Mouse (Mus musculus) forebrain, embryonic 10.5 days (tissue): ENCODE data around the gene Dapk2. TPM values are rescaled to one million over a fixed set of nuclear protein-coding genes. Genes with fewer than 3 reads are reported as not detected.

Source experiments
- DNase-seq: peaks from one replicate; pipeline ENCODE4 v3.0.0-alpha.2; 2017; ENCODE audit warnings: low spot score; ENCODE audit errors: extremely low spot score
- H3K27ac ChIP-seq: fragments of 300-500 bp; sonication (generic); 2 replicates; pipeline ENCODE4 v1.5.1; 2016; ENCODE audit warnings: mild to moderate bottlenecking
- H3K27me3 ChIP-seq: fragments of 300-500 bp; sonication (generic); 2 replicates; pipeline ENCODE4 v1.6.1; 2016; ENCODE audit warnings: mild to moderate bottlenecking; ENCODE audit not compliant: poor library complexity, severe bottlenecking
- H3K36me3 ChIP-seq: fragments of 300-500 bp; sonication (generic); replicated peaks from 2 replicates; pipeline ENCODE4 v1.6.1; 2016; ENCODE audit warnings: mild to moderate bottlenecking, moderate library complexity
- H3K4me1 ChIP-seq: fragments of 300-500 bp; sonication (generic); 2 replicates; pipeline ENCODE4 v1.6.1; 2016
- H3K4me3 ChIP-seq: fragments of 300-500 bp; sonication (generic); 2 replicates; pipeline ENCODE4 v1.5.1; 2016; ENCODE audit warnings: mild to moderate bottlenecking, moderate library complexity
- H3K9me3 ChIP-seq: fragments of 300-500 bp; sonication (generic); 2 replicates; pipeline ENCODE4 v1.6.1; 2016; ENCODE audit warnings: mild to moderate bottlenecking, moderate library complexity
- WGBS: fragments of 180-500 bp; shearing (Covaris S2); methylation state at CpG from one replicate; pipeline ENCODE4 v1.1.7; 2016; 5-methylcytosine and 5-hydroxymethylcytosine counted together
- polyA plus RNA-seq: library from polyadenylated mRNA; unstranded; fragments of >200 nt; fragmentation: Nextera tagmentation; extraction: Ambion mirVana; gene quantifications from 2 replicates; pipeline ENCODE4 v1.2.1, GENCODE M21; 2016

The Dapk2 gene
- polyA plus RNA-seq, 1 experiment from 2014 or later = 8.9 TPM

DNA sequence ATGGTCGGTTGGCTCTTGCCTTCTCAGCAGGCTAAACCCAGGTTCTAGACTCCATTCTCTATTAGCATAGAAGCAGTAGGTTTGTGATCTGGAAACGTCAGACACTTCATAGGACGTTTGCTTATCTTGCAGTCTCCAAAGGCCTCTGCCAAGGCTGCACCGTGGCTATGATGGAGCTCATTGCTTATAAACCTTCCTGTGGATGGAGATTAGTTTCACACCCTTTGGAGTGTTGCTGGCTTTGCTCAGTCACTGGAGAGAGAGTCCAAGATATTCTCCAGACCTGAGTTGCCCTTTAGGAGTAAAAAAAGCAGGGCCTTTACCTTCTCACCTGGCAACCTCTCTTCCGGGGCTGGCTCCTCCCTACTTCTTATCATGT is 42.4 kb downstream of the Dapk2 start:
- peaks cover 5% of the 10 kb centered on the region; the same call in 1 of the 2 replicates for H3K4me1 ChIP-seq
- WGBS = 94% methylated on average over 5 of the region's 5 CpGs
- no peaks in the 10 kb centered on the region for H3K36me3 ChIP-seq
- H3K9me3 ChIP-seq = no peaks in the 10 kb centered on the region
- H3K27me3 ChIP-seq = no peaks in the 10 kb centered on the region
- H3K27ac ChIP-seq = no peak overlapping the region
- no peak for DNase-seq
- H3K4me3 ChIP-seq = no peak overlapping the region

DNA sequence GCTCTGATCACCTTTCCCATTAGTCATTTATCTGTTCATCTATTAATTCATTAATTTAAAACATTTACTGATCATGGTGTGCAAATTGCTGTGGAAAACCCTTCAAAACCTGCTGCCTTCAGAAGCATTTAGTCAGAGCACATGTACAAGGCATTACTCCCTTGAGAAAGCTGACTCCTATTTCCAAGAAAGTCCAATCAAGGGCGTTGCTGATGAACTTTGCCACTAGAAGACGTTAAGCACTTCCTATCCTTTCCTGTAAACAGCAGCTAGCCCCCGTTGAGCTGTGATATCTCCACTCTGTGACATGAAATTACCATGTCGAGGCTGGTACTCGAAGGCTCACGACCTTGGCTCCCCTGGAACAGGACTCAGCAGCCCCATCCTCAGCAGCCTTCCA is 43.6 kb downstream of the Dapk2 start:
- no peaks in the 10 kb centered on the region for H3K36me3 ChIP-seq
- 83% methylated on average over 6 of the region's 6 CpGs for WGBS

DNA sequence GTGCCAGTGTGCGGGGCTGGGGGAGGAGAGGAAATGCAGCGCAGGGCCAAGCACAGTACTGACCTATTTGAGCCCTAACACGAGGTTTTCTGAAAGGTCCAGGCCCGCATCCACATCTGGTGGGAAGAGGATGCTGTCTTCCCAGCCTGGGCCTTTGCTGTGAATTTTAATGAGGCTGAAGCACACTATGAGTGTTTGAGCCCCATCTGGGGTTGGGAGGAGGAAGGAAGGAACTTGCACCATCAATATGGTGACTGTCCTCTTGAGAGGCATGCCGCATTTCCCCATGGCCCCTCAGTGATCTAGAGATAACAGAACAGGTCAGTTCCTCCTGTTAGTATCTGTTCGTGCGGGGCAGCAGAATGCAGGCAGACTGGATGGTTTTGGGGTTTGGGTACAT is 44.4 kb downstream of the Dapk2 start:
- Histone ChIP-seq H3K36me3 (no peaks in the 10 kb centered on the region), H3K4me3 (no peak overlapping the region), H3K9me3 (no peaks in the 10 kb centered on the region), H3K27me3 (no peaks in the 10 kb centered on the region), H3K4me1 (peaks cover 5% of the 10 kb centered on the region; the same call in 1 of the 2 replicates), H3K27ac (no peak overlapping the region)
- 84% methylated on average over 7 of the region's 7 CpGs for WGBS
- DNase-seq = no peak

More for the DNA sequence above, 43.6 kb downstream of the Dapk2 start:
- no peaks in the 10 kb centered on the region for H3K9me3 ChIP-seq
- peaks cover 5% of the 10 kb centered on the region; the same call in 1 of the 2 replicates for H3K4me1 ChIP-seq
- no peak overlapping the region for H3K27ac ChIP-seq
- DNase-seq = no peak
- no peak overlapping the region for H3K4me3 ChIP-seq
- H3K27me3 ChIP-seq = no peaks in the 10 kb centered on the region

DNA sequence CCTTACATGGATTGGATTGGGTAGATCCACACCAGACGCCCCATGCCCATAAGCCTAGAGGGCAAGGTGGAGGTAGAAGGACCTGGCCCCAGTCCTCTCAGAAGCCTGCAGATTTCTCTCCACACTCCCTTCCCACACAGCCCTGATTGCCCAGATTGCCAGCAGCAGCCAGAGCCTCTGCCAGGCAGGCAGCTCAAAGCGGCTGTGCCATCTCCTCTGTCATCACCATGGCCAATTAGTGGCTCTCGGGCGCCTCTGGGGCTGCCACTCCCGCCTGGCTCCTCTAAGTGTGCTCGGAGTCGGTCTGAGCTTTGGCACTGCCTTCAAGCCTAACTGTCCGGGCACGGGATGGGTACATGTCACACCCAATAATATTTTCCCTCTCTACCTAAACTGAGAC is 47.7 kb downstream of the Dapk2 start:
- Histone ChIP-seq H3K4me3 (no peak overlapping the region), H3K27ac (no peak overlapping the region)
- 91% methylated on average over 9 of the region's 9 CpGs for WGBS

DNA sequence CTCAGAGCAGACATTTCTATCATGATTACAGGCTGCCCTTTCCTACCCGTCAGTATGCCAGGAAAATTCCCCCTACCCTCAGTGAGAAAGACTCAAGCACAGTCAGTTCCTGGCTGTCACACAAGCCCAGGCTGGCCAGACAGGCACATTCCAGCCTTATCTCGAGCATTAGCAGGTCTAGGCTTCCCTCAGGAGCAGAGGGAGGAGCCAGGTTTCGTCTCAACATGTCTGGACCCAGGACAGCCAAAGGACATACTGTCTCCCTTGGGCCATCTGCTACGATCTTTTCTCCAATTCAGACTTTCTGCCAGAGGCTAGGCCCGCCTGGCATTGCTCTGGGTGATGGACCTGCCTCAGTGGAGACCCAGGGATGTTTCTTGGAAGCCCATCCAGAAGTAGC is 48.8 kb downstream of the Dapk2 start:
- H3K27ac ChIP-seq = no peak overlapping the region
- 72% methylated on average over 5 of the region's 5 CpGs for WGBS
- no peaks in the 10 kb centered on the region for H3K9me3 ChIP-seq
- DNase-seq = no peak
- H3K27me3 ChIP-seq = no peaks in the 10 kb centered on the region
- no peaks in the 10 kb centered on the region for H3K36me3 ChIP-seq
- peaks cover 12% of the 10 kb centered on the region; the same call in 1 of the 2 replicates for H3K4me1 ChIP-seq
- H3K4me3 ChIP-seq = no peak overlapping the region

More for the DNA sequence above, 47.7 kb downstream of the Dapk2 start:
- no peak for DNase-seq
- no peaks in the 10 kb centered on the region for H3K36me3 ChIP-seq
- peaks cover 7% of the 10 kb centered on the region; the same call in 1 of the 2 replicates for H3K4me1 ChIP-seq
- no peaks in the 10 kb centered on the region for H3K27me3 ChIP-seq
- H3K9me3 ChIP-seq = no peaks in the 10 kb centered on the region

DNA sequence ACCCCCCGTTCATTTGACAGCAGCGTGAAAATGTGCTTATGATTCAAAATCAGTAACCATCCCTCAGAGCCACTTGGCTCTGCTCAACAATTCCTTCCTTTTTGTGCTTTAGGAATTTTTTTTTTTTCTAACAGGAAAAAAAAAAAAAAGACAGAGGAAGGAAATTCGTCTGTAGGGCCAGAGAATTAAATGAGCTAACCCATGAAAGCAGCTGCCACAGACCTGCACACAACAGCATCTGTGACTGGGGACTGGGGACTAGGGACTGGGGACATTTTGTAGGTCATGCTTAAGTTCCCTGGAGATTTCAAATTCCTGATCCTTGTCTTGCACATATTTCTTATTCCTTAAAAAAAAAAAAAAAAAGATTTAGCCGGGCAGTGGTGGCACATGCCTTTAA is 53.4 kb downstream of the Dapk2 start:
- Histone ChIP-seq H3K27me3 (no peaks in the 10 kb centered on the region), H3K9me3 (no peaks in the 10 kb centered on the region), H3K4me1 (peaks cover 37% of the 10 kb centered on the region), H3K27ac (no peak overlapping the region), H3K4me3 (no peak overlapping the region), H3K36me3 (no peaks in the 10 kb centered on the region)
- WGBS = 68% methylated on average over 4 of the region's 4 CpGs
- DNase-seq = no peak

DNA sequence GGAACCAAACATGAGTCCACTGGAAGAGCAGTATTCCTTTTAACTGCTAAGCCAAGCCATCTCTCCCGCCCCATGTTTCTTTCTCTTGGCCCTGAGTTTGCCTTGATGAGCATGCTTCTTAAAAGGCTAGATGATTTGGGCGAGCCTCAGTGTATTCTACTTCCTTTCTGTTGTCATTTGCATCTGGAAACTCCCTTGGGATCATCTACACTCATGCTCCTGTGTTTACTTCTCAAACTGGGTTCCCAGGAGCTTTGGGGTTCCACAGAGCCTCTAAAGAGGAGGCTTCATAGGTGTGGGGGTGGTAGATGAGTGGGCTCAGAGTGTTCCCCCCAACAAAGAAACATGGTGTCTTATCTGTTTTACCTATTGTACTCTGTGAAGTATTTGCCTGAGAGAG is 54.1 kb downstream of the Dapk2 start:
- no peaks in the 10 kb centered on the region for H3K27me3 ChIP-seq
- H3K27ac ChIP-seq = 0 out of 2 replicates have a peak overlapping the region, but pooled peaks have one; percentile 78
- 92% methylated on average over 2 of the region's 2 CpGs for WGBS

DNA sequence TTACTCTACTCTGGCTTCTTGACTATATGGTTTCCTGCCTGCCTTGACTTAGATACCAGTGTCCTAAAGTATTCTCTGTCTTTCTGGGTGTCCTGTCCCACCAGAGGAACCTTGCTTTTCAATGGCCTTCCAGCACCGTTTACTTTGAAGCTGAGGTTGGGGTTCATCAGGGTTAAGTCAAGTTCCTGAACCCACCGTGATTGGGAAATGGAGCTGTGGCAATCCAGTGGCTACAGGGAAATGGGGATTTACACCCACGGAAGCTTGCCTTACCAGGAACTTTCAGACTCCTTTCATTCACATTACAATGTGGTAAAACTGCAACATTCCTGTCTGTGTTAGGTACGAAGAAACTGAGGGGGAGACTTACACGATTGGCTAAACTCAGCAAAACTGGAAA is 54.8 kb downstream of the Dapk2 start:
- Histone ChIP-seq H3K9me3 (no peaks in the 10 kb centered on the region), H3K27ac (peak overlapping the region; percentile 78), H3K4me1 (peaks cover 37% of the 10 kb centered on the region), H3K36me3 (no peaks in the 10 kb centered on the region), H3K27me3 (no peaks in the 10 kb centered on the region), H3K4me3 (no peak overlapping the region)
- DNase-seq = no peak
- WGBS = 84% methylated on average over 5 of the region's 5 CpGs

More for the DNA sequence above, 54.1 kb downstream of the Dapk2 start:
- Histone ChIP-seq H3K4me1 (peaks cover 37% of the 10 kb centered on the region), H3K36me3 (no peaks in the 10 kb centered on the region), H3K9me3 (no peaks in the 10 kb centered on the region), H3K4me3 (no peak overlapping the region)
- no peak for DNase-seq

DNA sequence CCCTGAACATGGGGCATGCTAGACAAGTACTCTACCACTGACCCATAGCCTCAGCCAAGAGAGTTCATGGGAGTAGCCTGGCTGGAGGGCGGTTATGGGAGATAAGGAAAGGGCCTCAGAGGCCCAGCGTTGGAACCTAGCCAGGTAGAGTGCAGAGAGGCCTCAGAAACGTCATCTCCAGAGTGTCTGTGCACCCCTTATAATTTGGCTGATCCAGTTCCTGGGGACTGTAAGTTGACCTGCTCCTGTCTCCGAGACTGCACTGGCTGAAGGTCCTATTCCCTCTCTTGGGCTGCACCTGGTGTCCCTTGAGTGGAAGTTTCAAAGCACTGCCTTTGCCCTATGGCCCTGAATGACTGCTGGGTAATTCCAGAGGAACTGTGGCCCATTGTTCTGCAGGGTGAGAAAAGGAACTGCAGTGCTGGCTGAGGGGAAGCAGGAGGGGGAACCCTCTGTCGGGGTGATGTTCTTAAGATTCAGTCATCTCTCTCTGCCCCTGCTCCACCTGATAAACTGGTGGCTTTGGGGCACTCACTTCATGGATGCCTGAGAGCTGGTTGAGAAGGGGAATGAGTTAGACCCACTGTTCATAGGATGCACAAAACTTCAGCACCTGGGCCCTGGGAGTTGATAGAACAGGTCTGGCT is 55.5 kb downstream of the Dapk2 start:
- H3K36me3 ChIP-seq = no peaks in the 10 kb centered on the region
- H3K9me3 ChIP-seq = no peaks in the 10 kb centered on the region
- no peaks in the 10 kb centered on the region for H3K27me3 ChIP-seq
- DNase-seq = peak; percentile 33
- peaks cover 40% of the 10 kb centered on the region for H3K4me1 ChIP-seq
- 44% methylated on average over 5 of the region's 5 CpGs for WGBS
- H3K4me3 ChIP-seq = no peak overlapping the region
- H3K27ac ChIP-seq = peak overlapping the region; percentile 78

DNA sequence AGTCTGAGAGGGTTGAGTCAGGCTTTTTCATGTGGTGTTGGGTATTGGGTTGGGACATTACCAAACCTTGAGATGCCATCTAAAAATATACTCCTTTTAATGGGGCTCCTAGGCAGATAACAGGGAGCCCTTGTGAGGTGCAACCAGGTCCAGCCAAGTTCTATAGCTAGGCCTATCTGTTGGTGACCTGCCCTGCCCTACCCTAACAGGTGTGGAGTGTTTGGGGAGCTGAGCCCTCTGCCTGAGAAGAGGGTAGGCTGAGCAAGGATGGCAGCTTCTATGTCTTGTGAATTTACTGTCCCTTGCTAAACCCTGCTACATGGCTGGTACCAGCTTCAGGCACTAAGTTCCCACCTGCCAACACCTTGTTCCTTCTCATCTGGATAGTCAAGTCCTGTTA is 57.5 kb downstream of the Dapk2 start:
- peaks cover 46% of the 10 kb centered on the region for H3K4me1 ChIP-seq
- no peak overlapping the region for H3K4me3 ChIP-seq
- no peak overlapping the region for H3K27ac ChIP-seq
- no peaks in the 10 kb centered on the region for H3K9me3 ChIP-seq
- H3K27me3 ChIP-seq = no peaks in the 10 kb centered on the region
- DNase-seq = no peak
- no peaks in the 10 kb centered on the region for H3K36me3 ChIP-seq

DNA sequence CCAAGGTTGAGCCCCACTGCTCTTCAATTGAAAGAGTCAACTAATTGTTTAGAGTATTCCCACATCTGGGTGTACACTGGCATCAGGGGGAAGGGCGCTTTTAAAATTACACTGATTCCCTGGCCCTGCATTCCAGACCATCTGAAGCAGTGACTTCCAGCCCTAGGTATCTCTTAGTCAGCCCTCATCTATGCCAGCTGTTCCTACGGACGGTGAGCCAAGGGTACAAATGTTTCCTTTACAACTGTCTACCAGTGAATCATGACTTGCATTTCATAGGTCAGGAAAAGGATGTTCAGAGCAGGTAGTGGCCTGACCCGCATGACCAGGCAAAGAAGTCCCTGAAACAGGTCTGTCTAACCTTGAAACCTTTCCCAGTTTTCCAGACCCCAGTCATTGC is 59.9 kb downstream of the Dapk2 start:
- 85% methylated on average over 4 of the region's 4 CpGs for WGBS
- Histone ChIP-seq H3K36me3 (no peaks in the 10 kb centered on the region), H3K27ac (peak overlapping the region; percentile 32; the same call in 1 of the 2 replicates), H3K4me1 (peaks cover 28% of the 10 kb centered on the region), H3K4me3 (no peak overlapping the region), H3K9me3 (no peaks in the 10 kb centered on the region), H3K27me3 (no peaks in the 10 kb centered on the region)
- DNase-seq = no peak

DNA sequence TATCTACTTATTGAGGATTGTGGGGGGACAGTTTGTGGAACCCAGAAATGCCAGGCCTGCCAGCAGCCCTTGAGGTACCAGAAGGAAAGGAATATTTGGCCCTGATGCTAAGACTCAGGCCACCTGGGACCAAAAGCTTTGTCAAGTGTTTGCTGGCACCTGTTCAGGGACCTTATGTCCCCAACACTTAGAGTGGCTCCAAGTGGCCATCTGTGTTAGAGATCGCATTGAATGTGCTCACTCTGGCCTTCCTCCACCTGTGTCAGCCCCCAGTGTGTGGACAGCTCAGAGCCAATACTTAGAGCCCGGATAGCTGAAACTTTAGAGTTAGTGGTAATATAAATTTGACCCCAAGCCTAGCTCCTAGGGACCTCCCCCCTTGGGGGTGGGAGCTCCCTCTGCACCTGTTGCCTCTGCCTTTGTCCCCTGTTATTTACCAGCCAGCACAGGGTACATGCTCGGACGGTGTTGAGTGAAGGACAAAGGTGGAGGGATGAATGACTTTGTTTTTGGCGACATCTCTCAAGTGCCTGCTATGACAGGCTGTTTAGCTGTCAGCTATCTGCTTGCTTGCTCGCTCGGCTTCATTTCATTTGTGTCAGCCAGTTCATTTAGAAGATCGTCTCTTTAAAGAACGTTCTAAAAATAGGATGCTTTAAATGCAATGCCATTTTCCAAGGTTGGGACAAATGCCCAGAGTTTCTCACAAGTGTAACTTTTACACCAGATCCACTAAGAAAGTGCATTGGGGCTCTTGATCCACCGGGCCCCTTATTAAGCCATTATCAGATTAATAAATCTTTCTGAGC is 61.1 kb downstream of the Dapk2 start:
- 77% methylated on average over 10 of the region's 10 CpGs for WGBS
- Histone ChIP-seq H3K27me3 (no peaks in the 10 kb centered on the region), H3K9me3 (no peaks in the 10 kb centered on the region), H3K4me1 (peaks cover 17% of the 10 kb centered on the region), H3K36me3 (no peaks in the 10 kb centered on the region), H3K27ac (0 out of 2 replicates have a peak overlapping the region, but pooled peaks have one; percentile 15), H3K4me3 (no peak overlapping the region)
- no peak for DNase-seq

DNA sequence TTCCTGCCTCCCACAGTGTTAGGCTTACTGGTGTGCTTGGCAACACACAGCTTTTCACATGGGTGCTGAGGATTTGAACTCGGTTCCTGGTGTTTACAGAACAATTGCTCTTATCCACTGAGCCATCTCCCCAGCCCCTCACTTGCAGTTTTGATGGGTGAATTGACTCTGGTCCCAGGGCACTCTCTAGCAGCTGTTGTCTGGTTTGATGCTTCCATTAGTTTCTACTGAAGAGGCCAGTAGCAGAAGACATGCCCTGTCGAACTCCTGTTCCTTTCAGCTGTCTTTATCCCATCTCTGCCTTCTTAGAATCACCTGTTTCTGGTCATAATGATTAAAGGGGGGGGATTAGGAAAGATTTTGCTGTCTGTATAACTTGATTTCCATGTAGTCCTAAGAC is 65.8 kb downstream of the Dapk2 start:
- Histone ChIP-seq H3K4me3 (no peak overlapping the region), H3K4me1 (peaks cover 8% of the 10 kb centered on the region), H3K9me3 (no peaks in the 10 kb centered on the region), H3K36me3 (no peaks in the 10 kb centered on the region), H3K27ac (no peak overlapping the region), H3K27me3 (no peaks in the 10 kb centered on the region)
- 80% methylated on average over 2 of the region's 2 CpGs for WGBS
- no peak for DNase-seq
